Mouse (Mus musculus) stomach, embryonic 15.5 days (tissue): ENCODE measurements around the gene Mphosph9. TPM values are rescaled to one million over a fixed set of nuclear protein-coding genes. Genes with fewer than 3 reads are reported as not detected.
"Not testable (repeated sequence)": the region's sequence is repeated elsewhere in the genome, so short reads cannot be mapped to it uniquely, and the experiment has no call there.

Experiments
- ATAC-seq: fragments of 200-750 bp; cut with Nextera tagmentation; 2 replicates; pipeline ENCODE4 v1.8.0; 2017; ENCODE audit warnings: low read depth, moderate number of reproducible peaks, moderate TSS enrichment; ENCODE audit not compliant: insufficient read depth, low FRiP score
- H3K27ac ChIP-seq: fragments of 300-500 bp; sonication (generic); 2 replicates; pipeline ENCODE4 v1.5.1; 2015; ENCODE audit warnings: mild to moderate bottlenecking, inconsistent platforms
- H3K27me3 ChIP-seq: fragments of 300-500 bp; sonication (generic); replicated peaks from 2 replicates; pipeline ENCODE4 v1.6.1; 2015; ENCODE audit warnings: inconsistent platforms
- H3K36me3 ChIP-seq: fragments of 300-500 bp; sonication (generic); 2 replicates; pipeline ENCODE4 v1.6.1; 2015; ENCODE audit warnings: inconsistent platforms
- H3K4me1 ChIP-seq: fragments of 300-500 bp; sonication (generic); 2 replicates; pipeline ENCODE4 v1.6.1; 2015; ENCODE audit warnings: inconsistent platforms
- H3K4me2 ChIP-seq: fragments of 300-500 bp; sonication (generic); 2 replicates; pipeline ENCODE4 v1.6.1; 2015; ENCODE audit warnings: mild to moderate bottlenecking, inconsistent platforms
- H3K4me3 ChIP-seq: fragments of 300-500 bp; sonication (generic); replicated peaks from 2 replicates; pipeline ENCODE4 v1.5.1; 2015; ENCODE audit warnings: inconsistent platforms
- H3K9ac ChIP-seq: fragments of 300-500 bp; sonication (generic); 2 replicates; pipeline ENCODE4 v1.6.1; 2015; ENCODE audit warnings: inconsistent platforms
- H3K9me3 ChIP-seq: fragments of 300-500 bp; sonication (generic); 2 replicates; pipeline ENCODE4 v1.6.1; 2016; ENCODE audit warnings: inconsistent platforms
- WGBS: fragments of 180-500 bp; shearing (Covaris S2); methylation state at CpG from one replicate; pipeline ENCODE4 v1.1.7; 2015; 5-methylcytosine and 5-hydroxymethylcytosine counted together
- polyA plus RNA-seq: library from polyadenylated mRNA; unstranded; fragments of >200 nt; fragmentation: Nextera tagmentation; extraction: Ambion mirVana; gene quantifications from 2 replicates; pipeline ENCODE4 v1.2.1, GENCODE M21; 2015

Gene Mphosph9
- polyA plus RNA-seq, 1 experiment from 2014 or later: 10.4 TPM

DNA sequence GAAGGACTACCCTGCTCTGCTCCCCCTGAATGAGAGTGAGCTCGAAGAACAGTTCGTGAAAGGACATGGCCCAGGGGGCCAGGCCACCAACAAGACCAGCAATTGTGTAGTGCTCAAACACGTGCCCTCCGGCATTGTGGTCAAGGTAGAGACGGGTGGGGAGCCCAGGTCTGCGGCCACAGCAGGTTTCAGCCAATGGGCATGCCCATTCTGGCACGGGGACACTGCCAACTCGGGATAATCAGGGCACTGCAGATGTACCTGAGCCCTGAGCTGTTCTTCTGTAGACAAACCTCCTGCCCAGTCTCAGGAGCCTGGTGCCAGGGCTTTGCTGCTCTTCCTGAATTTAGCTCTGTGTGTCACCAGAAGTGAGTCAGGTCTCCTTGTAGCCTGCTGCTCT, 11.0 kb upstream of the Mphosph9 start:
- WGBS: 92% methylated on average over 8 of the region's 8 CpGs
- no peak overlapping the region for H3K4me2 ChIP-seq
- H3K27ac ChIP-seq: no peak overlapping the region
- no peak overlapping the region for H3K9ac ChIP-seq
- no peak overlapping the region for H3K4me3 ChIP-seq
- no peaks in the 10 kb centered on the region for H3K27me3 ChIP-seq
- no peak for ATAC-seq
- H3K4me1 ChIP-seq: no peaks in the 10 kb centered on the region
- H3K36me3 ChIP-seq: 0 out of 2 replicates have a peak, but pooled peaks cover 2% of the 10 kb centered on the region
- H3K9me3 ChIP-seq: no peaks in the 10 kb centered on the region

DNA sequence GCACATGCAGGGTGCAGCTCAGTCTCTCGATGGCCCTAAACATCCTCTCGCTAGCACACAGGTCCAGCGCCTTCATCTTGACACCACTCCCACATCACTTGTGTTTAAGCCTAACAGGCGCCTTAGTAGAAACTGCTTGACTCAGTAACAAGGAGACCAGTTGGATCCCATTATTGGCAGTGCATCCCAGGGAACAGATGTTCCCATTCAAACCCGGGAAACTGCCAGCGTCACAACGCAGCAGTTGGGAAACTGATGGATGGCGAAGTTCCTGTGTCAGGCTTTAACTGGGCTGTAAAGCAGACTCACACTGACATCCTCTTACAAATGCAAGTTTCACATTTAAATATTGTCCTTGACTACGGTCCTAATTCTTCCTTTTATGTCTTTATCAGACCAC, 10.1 kb upstream of the Mphosph9 start:
- Histone ChIP-seq H3K9me3 (no peaks in the 10 kb centered on the region), H3K27me3 (no peaks in the 10 kb centered on the region), H3K4me3 (no peak overlapping the region), H3K9ac (no peak overlapping the region), H3K36me3 (0 out of 2 replicates have a peak, but pooled peaks cover 2% of the 10 kb centered on the region), H3K27ac (peak overlapping the region; percentile 51; the same call in 1 of the 2 replicates), H3K4me2 (no peak overlapping the region), H3K4me1 (no peaks in the 10 kb centered on the region)
- ATAC-seq: peak; percentile 46; the same call in 1 of the 2 replicates
- 37% methylated on average over 9 of the region's 9 CpGs for WGBS

DNA sequence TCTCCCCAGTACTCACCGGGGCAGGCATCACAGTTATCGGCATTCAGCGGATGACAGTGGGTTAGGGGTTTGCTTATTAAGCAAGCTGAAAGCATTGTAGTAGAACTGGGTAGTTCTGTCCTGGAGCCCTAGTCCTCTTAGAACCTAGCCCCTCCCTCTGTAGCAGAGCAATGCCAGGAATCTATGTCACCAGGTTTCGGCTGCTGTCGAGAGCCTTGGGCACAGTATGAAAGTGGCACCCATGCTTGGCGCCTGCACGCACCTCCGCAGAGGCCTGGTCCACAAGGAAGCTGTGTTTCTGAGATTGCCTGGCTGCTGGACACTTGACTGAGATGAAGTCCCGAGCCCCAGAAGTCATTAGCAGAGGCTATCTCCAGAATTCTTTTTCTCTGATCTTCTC, 9.3 kb upstream of the Mphosph9 start:
- no peak overlapping the region for H3K27ac ChIP-seq
- H3K4me1 ChIP-seq: no peaks in the 10 kb centered on the region

DNA sequence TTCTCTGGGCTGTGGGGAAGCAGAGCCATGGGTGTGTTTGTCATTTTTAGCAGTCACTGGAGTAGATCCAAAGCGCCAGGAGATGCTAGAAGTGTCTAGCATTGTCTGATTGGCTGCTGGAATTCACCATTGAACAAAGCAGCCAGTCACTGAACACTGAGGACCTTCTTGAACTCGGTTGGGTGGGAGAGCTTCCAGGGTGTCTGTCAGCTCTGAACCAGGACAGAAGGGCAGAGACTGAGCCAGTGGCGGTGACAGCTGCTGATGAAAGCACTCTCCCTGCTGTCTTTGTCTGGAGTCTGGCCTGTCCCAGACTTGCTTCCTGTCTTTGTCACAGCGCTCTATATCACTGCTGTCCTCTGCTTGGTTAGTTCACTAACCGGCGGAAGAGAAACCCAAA, 6.6 kb upstream of the Mphosph9 start:
- WGBS: 62% methylated on average over 6 of the region's 6 CpGs
- H3K27me3 ChIP-seq: no peaks in the 10 kb centered on the region
- H3K9me3 ChIP-seq: no peaks in the 10 kb centered on the region
- no peak for ATAC-seq
- no peaks in the 10 kb centered on the region for H3K4me1 ChIP-seq
- H3K4me3 ChIP-seq: no peak overlapping the region
- H3K36me3 ChIP-seq: 0 out of 2 replicates have a peak, but pooled peaks cover 2% of the 10 kb centered on the region
- H3K9ac ChIP-seq: no peak overlapping the region
- no peak overlapping the region for H3K27ac ChIP-seq
- no peak overlapping the region for H3K4me2 ChIP-seq

More for the DNA sequence above, 9.3 kb upstream of the Mphosph9 start:
- WGBS: 86% methylated on average over 9 of the region's 9 CpGs
- H3K9me3 ChIP-seq: no peaks in the 10 kb centered on the region
- H3K27me3 ChIP-seq: no peaks in the 10 kb centered on the region
- H3K9ac ChIP-seq: no peak overlapping the region
- 0 out of 2 replicates have a peak, but pooled peaks cover 2% of the 10 kb centered on the region for H3K36me3 ChIP-seq
- no peak for ATAC-seq
- H3K4me3 ChIP-seq: no peak overlapping the region
- no peak overlapping the region for H3K4me2 ChIP-seq

DNA sequence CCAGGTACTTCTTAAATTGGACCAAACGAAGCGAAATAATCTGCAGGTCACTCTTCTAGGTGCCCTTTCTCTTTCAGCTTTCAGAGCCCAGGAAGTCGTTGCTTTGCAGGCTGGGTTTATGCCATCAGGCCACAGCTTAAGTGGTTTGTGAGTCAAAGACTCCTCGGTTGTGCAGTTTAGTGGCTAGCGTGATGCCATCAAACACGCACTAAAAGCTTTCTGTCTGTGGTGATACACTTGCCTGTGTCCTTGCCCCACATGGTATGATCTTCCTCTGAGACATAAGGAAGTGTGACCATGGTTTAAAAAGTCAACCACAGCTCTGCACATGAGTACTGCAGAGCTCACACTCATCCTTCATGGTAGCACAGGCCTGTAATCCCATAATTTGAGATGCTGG, 2.3 kb upstream of the Mphosph9 start:
- no peak overlapping the region for H3K4me3 ChIP-seq
- H3K4me1 ChIP-seq: peaks cover 11% of the 10 kb centered on the region
- no peaks in the 10 kb centered on the region for H3K9me3 ChIP-seq
- H3K27me3 ChIP-seq: no peaks in the 10 kb centered on the region
- H3K9ac ChIP-seq: no peak overlapping the region
- 89% methylated on average over 6 of the region's 6 CpGs for WGBS
- H3K36me3 ChIP-seq: no peaks in the 10 kb centered on the region
- no peak overlapping the region for H3K27ac ChIP-seq
- ATAC-seq: no peak
- H3K4me2 ChIP-seq: no peak overlapping the region

DNA sequence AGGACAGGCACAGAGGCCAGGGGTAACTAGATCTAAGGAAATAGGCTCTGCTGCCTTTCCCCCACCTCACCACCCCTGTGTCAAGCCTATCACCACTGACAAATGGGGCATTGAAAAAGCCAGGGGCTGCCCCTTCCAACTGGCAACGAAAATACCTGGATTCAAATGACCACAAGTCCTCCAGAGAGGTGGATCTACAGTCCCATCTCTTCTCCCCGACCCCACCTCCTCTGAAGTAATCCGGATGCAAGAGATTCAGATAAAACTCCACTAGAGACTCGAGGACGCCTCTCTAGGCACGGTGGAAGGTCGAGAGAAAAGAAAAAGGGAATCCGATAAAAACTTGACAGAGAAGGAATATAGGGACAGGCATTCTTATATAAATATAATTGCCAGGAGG, 943 bp downstream of the Mphosph9 start:
- 5% methylated on average over 8 of the region's 8 CpGs for WGBS
- Histone ChIP-seq H3K36me3 (no peaks in the 10 kb centered on the region), H3K4me2 (peak overlapping the region; percentile 73), H3K4me3 (peak overlapping the region; percentile 64), H3K9me3 (no peaks in the 10 kb centered on the region), H3K27ac (peak overlapping the region; percentile 93), H3K27me3 (no peaks in the 10 kb centered on the region), H3K4me1 (peaks cover 11% of the 10 kb centered on the region), H3K9ac (peak overlapping the region; percentile 44; the same call in 1 of the 2 replicates)
- ATAC-seq: no peak

DNA sequence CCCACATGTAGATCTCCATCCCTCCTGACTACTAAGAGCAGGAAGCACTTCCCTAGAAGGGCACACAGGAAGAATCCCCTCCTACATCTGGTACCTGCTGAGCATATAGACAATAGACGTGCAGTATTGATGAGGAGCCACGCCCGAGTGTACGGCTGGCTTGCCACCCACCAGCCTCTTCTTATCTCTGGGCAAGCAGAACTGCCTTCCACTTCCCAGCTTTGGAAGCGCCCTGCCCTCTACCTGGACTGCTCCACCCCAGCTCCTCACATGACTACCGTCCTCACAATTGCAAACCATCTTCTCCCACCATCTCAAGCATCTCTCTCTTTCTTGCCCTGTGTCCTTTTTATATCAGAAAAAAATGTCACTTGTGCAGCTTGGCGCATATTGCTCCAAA, 10.1 kb downstream of the Mphosph9 start:
- Histone ChIP-seq H3K9me3 (no peaks in the 10 kb centered on the region), H3K4me3 (no peak overlapping the region), H3K4me1 (no peaks in the 10 kb centered on the region), H3K36me3 (peaks cover 6% of the 10 kb centered on the region), H3K27ac (no peak overlapping the region), H3K9ac (no peak overlapping the region), H3K27me3 (no peaks in the 10 kb centered on the region), H3K4me2 (no peak overlapping the region)
- ATAC-seq: no peak
- 77% methylated on average over 7 of the region's 7 CpGs for WGBS

DNA sequence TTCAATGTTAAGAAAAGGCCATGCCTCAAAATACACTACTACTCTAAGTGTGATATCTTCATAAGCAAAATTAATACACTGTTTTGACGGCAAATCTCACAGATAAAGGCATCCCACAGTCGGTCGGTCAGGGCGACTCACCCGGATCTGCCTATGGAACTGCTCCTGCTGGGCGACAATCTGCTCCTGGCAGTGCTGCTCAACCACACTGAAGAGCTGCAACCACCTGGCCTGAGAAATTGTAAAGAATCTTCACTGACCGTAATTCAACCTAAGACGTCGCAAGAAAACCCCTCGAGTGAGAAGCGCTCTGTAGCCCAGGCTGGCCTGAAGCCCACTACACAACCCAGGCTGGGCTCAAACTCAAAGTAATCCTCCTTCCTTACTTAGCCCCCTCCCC, 11.8 kb downstream of the Mphosph9 start:
- H3K27me3 ChIP-seq: no peaks in the 10 kb centered on the region
- H3K9me3 ChIP-seq: no peaks in the 10 kb centered on the region
- no peak overlapping the region for H3K4me3 ChIP-seq
- no peak for ATAC-seq
- no peaks in the 10 kb centered on the region for H3K4me1 ChIP-seq
- H3K9ac ChIP-seq: no peak overlapping the region
- WGBS: 89% methylated on average over 11 of the region's 11 CpGs
- H3K4me2 ChIP-seq: no peak overlapping the region
- no peak overlapping the region for H3K27ac ChIP-seq
- peaks cover 15% of the 10 kb centered on the region for H3K36me3 ChIP-seq

DNA sequence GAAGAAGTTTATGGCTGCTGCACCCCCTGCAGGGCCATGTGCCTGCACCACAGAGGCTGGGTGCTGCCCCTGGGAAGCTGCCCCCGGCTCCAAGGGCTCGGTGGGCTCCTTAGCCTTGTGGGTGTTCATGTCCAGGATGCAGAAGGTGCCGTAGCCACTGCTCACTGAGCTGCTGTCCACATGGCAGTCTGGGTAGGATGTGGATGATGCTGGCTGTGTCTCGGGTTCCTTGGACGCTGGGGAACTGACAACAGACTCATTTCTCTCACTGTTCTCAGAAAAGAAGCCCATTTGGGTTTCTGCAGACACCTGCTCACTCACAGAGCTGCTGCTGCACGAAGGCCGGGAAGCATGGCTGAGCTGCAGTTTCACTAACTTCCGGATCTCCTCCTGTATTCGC, 12.3 kb downstream of the Mphosph9 start:
- 91% methylated on average over 9 of the region's 9 CpGs for WGBS
- Histone ChIP-seq H3K4me1 (no peaks in the 10 kb centered on the region), H3K4me2 (no peak overlapping the region), H3K27ac (no peak overlapping the region), H3K9ac (no peak overlapping the region), H3K27me3 (no peaks in the 10 kb centered on the region), H3K9me3 (no peaks in the 10 kb centered on the region), H3K36me3 (peaks cover 15% of the 10 kb centered on the region), H3K4me3 (no peak overlapping the region)
- no peak for ATAC-seq

DNA sequence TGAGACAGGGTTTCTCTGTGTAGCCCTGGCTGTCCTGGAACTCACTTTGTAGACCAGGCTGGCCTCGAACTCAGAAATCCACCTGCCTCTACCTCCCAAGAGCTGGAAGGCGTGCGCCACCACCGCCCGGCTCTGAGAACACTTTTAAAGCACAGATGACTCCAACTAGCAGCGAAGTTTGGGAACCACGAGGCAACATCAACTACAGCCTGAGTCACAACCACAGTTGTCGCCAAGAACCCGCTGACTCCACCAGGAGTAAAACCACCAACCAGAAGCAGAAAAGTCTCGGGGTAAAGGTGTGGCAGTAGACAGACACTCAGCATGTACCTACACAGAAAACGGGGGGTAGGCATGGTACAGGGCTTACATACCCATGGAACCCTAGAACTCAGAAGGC, 17.7 kb downstream of the Mphosph9 start:
- Histone ChIP-seq H3K27me3 (no peaks in the 10 kb centered on the region), H3K9ac (no peak overlapping the region), H3K4me2 (no peak overlapping the region), H3K27ac (no peak overlapping the region), H3K9me3 (no peaks in the 10 kb centered on the region), H3K36me3 (peaks cover 28% of the 10 kb centered on the region), H3K4me3 (no peak overlapping the region), H3K4me1 (no peaks in the 10 kb centered on the region)
- no peak for ATAC-seq
- 91% methylated on average over 11 of the region's 11 CpGs for WGBS

DNA sequence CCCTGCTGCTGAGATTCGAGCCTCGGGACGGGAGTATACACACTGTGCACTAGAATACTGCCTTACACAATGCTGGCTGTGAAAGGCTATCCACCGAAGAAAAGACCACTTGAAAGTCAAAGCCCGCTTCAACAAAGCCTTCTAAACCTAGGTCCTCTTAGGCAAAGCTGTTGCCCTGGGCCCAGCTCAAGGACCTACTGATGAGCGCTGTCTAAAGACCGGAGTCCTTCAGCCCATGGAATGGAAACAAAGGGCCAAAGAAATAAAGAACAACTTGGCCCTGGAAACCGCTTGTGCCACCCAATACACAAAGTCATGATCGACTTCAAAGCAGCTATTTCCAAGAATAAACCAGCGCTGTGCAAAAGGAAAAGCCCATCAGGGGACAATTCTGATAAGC, 18.6 kb downstream of the Mphosph9 start:
- 93% methylated on average over 10 of the region's 10 CpGs for WGBS
- Histone ChIP-seq H3K27ac (no peak overlapping the region), H3K4me1 (no peaks in the 10 kb centered on the region), H3K36me3 (peaks cover 28% of the 10 kb centered on the region), H3K27me3 (no peaks in the 10 kb centered on the region), H3K9me3 (no peaks in the 10 kb centered on the region), H3K9ac (no peak overlapping the region), H3K4me3 (no peak overlapping the region), H3K4me2 (no peak overlapping the region)
- ATAC-seq: no peak

DNA sequence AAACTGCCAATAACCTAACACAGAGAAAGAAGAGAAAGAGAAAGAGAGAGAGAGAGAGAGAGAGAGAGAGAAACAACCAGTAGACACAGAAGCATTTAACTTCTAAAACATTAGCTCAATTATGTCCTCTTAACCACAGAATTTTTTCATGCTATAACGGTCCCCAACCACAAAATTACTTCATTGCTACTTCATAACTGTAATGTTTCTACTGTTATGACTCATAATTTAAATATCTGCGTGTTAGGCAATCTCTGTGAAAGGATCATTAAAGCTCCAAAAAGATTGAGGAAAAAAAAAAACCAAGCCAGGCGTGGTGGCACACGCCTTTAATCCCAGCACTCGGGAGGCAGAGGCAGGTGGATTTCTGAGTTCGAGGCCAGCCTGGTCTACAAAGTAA, 24.9 kb downstream of the Mphosph9 start:
- H3K9ac ChIP-seq, H3K4me2 ChIP-seq, H3K27me3 ChIP-seq, ATAC-seq, H3K27ac ChIP-seq, H3K9me3 ChIP-seq, H3K4me3 ChIP-seq, H3K4me1 ChIP-seq: not testable (repeated sequence)
- 88% methylated on average over 6 of the region's 6 CpGs for WGBS
- H3K36me3 ChIP-seq: peaks cover 27% of the 10 kb centered on the region

DNA sequence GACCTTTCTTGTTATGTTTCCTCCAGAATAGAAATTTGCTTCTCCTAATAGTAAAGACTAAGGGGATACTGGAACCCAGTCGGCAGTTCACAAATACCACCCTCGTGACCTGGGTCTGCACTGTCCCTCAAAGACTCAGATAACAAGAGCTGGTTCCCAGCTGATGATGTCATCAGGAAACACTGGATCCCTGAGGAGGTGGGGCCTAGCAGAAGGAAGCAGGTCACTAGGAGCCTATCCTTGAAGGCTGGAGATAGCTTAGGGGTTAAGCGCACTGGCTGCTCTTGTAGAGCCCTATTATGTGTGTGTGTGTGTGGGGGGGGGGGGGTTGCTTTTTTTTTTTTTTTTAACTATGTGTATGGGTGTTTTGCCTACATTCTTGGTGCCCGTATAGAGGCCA, 27.6 kb downstream of the Mphosph9 start:
- Histone ChIP-seq H3K9me3 (no peaks in the 10 kb centered on the region), H3K36me3 (peaks cover 26% of the 10 kb centered on the region), H3K9ac (no peak overlapping the region), H3K27ac (no peak overlapping the region), H3K4me3 (no peak overlapping the region), H3K27me3 (no peaks in the 10 kb centered on the region), H3K4me2 (no peak overlapping the region), H3K4me1 (no peaks in the 10 kb centered on the region)
- no peak for ATAC-seq
- WGBS: 62% methylated on average over 4 of the region's 4 CpGs
